Mouse (Mus musculus) bone marrow macrophage, adult 2 months (primary cell): ENCODE results near the gene Rufy3.

ENCODE experiments used
- CTCF ChIP-seq: IDR thresholded peaks from 2 replicates; pipeline ENCODE4 v1.5.1; 2012; ENCODE audit warnings: low read depth, mild to moderate bottlenecking, low read length, moderate library complexity
- POLR2A ChIP-seq: IDR thresholded peaks from 2 replicates; pipeline ENCODE4 v1.6.1; 2012; ENCODE audit warnings: mild to moderate bottlenecking, low read depth, low read length, borderline replicate concordance

DNA sequence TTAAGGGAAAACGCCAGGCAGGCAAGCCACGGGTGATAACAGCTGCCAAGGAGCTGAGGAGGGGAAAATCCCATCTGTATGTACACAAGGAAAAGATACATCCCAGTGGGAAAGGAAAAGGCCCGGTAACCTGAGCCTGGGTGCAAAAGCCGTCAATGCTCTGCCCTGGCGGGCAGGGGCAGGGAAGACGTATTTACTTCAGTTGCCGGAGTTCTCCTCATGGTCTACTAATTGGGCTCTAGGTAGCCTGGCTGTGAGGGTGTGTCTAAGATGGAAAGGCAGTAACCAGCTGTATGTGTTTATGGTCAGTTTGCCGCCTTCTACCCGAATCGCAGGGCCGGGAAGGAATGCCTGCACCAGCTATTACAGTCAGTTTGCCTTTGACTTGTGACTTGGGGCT lies 64.3 kb downstream of the Rufy3 start:
- no peak for TF ChIP-seq POLR2A
- TF ChIP-seq CTCF, result no peak
